Mouse (Mus musculus) heart, postnatal 0 days (tissue): ENCODE results near the gene Rag2.

Source experiments
- CTCF ChIP-seq: IDR thresholded peaks from 2 replicates; pipeline ENCODE4 v1.5.1; 2016; ENCODE audit warnings: antibody characterized with exemption, control low read depth, low read depth
- EP300 ChIP-seq: IDR thresholded peaks from 2 replicates; pipeline ENCODE4 v1.6.1; 2016; ENCODE audit warnings: antibody characterized with exemption, low read depth

GRCm38 (mm10) chr2:101624526-101624925 lies at the start of gene Rag2:
- TF ChIP-seq CTCF (no peak), EP300 (no peak)
